Mouse (Mus musculus): Measurements from ENCODE around the gene Tmem262. TPM values are rescaled to one million over a fixed set of nuclear protein-coding genes. Genes with fewer than 3 reads are reported as not detected.

Tmem262 gene
- polyA plus RNA-seq, 1 experiment from 2014 or later: not detected

GRCm38 (mm10) chr19:6085417-6085879, 5.6 kb downstream of the Tmem262 start:
- ATAC-seq (peak; percentile 60), DNase-seq (ENCODE audit: low spot score) (peak; percentile 84)
- H3K27ac ChIP-seq (ENCODE audit: low read length): no peak overlapping the region
- H3K27me3 ChIP-seq (replicated peaks; ENCODE audit: insufficient read depth, low read length): no peaks in the 10 kb centered on the region
- 0 out of 2 replicates have a peak, but pooled peaks cover 6% of the 10 kb centered on the region for H3K4me1 ChIP-seq (ENCODE audit: insufficient read depth, low read depth, low read length)
- H3K4me3 ChIP-seq (ENCODE audit: low read depth, low read length): peak overlapping the region; percentile 62
- 1% methylated on average over 17 of the region's 17 CpGs for WGBS
- peaks cover 15% of the 10 kb centered on the region; the same call in 1 of the 2 replicates for H3K36me3 ChIP-seq (ENCODE audit: insufficient read depth, low read length)
- peak overlapping the region; percentile 94 for H3K4me2 ChIP-seq (replicated peaks; ENCODE audit: low read depth, low read length)
- no peak for TF ChIP-seq EP300 (IDR thresholded peaks at IDR 0.05)
- no peak for TF ChIP-seq CTCF (IDR thresholded peaks at IDR 0.05)
- H3K9ac ChIP-seq (replicated peaks; ENCODE audit: low read depth): peak overlapping the region; percentile 34; the same call in 1 of the 2 replicates
- no peaks in the 10 kb centered on the region for H3K9me3 ChIP-seq (ENCODE audit: low read length)

GRCm38 (mm10) chr19:6088841-6089240, 9.0 kb downstream of the Tmem262 start:
- 0 out of 2 replicates have a peak, but pooled peaks cover 5% of the 10 kb centered on the region for H3K4me1 ChIP-seq (ENCODE audit: insufficient read depth, low read depth, low read length)
- H3K27me3 ChIP-seq (replicated peaks; ENCODE audit: insufficient read depth, low read length): no peaks in the 10 kb centered on the region
- no peak overlapping the region for H3K4me2 ChIP-seq (replicated peaks; ENCODE audit: low read depth, low read length)
- H3K9ac ChIP-seq (replicated peaks; ENCODE audit: low read depth): no peak overlapping the region
- no peak for ATAC-seq
- 0 out of 2 replicates have a peak, but pooled peaks cover 3% of the 10 kb centered on the region for H3K36me3 ChIP-seq (ENCODE audit: insufficient read depth, low read length)
- TF ChIP-seq CTCF (IDR thresholded peaks at IDR 0.05) (no peak), EP300 (IDR thresholded peaks at IDR 0.05) (no peak)
- H3K4me3 ChIP-seq (ENCODE audit: low read depth, low read length): no peak overlapping the region
- no peaks in the 10 kb centered on the region for H3K9me3 ChIP-seq (ENCODE audit: low read length)
- 91% methylated on average over 13 of the region's 13 CpGs for WGBS
- DNase-seq (ENCODE audit: low spot score): no peak
- H3K27ac ChIP-seq (ENCODE audit: low read length): no peak overlapping the region

GRCm38 (mm10) chr19:6094119-6094518, 14.3 kb downstream of the Tmem262 start, which contains the start of gene AC131692.1:
TSS of gene AC131692.1 (plus strand) at chr19:6094419.
- Histone ChIP-seq H3K4me2 (replicated peaks; ENCODE audit: low read depth, low read length) (no peak within 1 kb of the TSS), H3K9me3 (ENCODE audit: low read length) (no peaks in the 10 kb centered on the region), H3K36me3 (ENCODE audit: insufficient read depth, low read length) (0 out of 2 replicates have a peak, but pooled peaks cover 3% of the 10 kb centered on the region), H3K9ac (replicated peaks; ENCODE audit: low read depth) (no peak within 1 kb of the TSS), H3K4me3 (ENCODE audit: low read depth, low read length) (no peak within 1 kb of the TSS), H3K27ac (ENCODE audit: low read length) (no peak within 1 kb of the TSS), H3K27me3 (replicated peaks; ENCODE audit: insufficient read depth, low read length) (no peaks in the 10 kb centered on the region), H3K4me1 (ENCODE audit: insufficient read depth, low read depth, low read length) (no peaks in the 10 kb centered on the region)
- WGBS: 82% methylated on average over 7 of the region's 7 CpGs
- DNase-seq (ENCODE audit: low spot score): no peak
- ATAC-seq: no peak
- TF ChIP-seq EP300 (IDR thresholded peaks at IDR 0.05) (no peak), CTCF (IDR thresholded peaks at IDR 0.05) (no peak)

GRCm38 (mm10) chr19:6097847-6098246, 18.0 kb downstream of the Tmem262 start:
- TF ChIP-seq CTCF (IDR thresholded peaks at IDR 0.05) (no peak), EP300 (IDR thresholded peaks at IDR 0.05) (no peak)
- Histone ChIP-seq H3K4me2 (replicated peaks; ENCODE audit: low read depth, low read length) (no peak overlapping the region), H3K4me1 (ENCODE audit: insufficient read depth, low read depth, low read length) (no peaks in the 10 kb centered on the region), H3K9me3 (ENCODE audit: low read length) (no peaks in the 10 kb centered on the region), H3K27ac (ENCODE audit: low read length) (no peak overlapping the region), H3K27me3 (replicated peaks; ENCODE audit: insufficient read depth, low read length) (no peaks in the 10 kb centered on the region), H3K36me3 (ENCODE audit: insufficient read depth, low read length) (no peaks in the 10 kb centered on the region), H3K4me3 (ENCODE audit: low read depth, low read length) (no peak overlapping the region), H3K9ac (replicated peaks; ENCODE audit: low read depth) (no peak overlapping the region)
- 88% methylated on average over 3 of the region's 3 CpGs for WGBS
- ATAC-seq (no peak), DNase-seq (ENCODE audit: low spot score) (no peak)

- H3K4me2 ChIP-seq (replicated peaks; ENCODE audit: low read depth, low read length): no peak overlapping the region
- H3K9ac ChIP-seq (replicated peaks; ENCODE audit: low read depth): no peak overlapping the region
- no peaks in the 10 kb centered on the region for H3K4me1 ChIP-seq (ENCODE audit: insufficient read depth, low read depth, low read length)
- no peaks in the 10 kb centered on the region for H3K9me3 ChIP-seq (ENCODE audit: low read length)
- ATAC-seq: no peak
- WGBS: 56% methylated on average over 6 of the region's 6 CpGs
- no peak overlapping the region for H3K4me3 ChIP-seq (ENCODE audit: low read depth, low read length)
- H3K27ac ChIP-seq (ENCODE audit: low read length): no peak overlapping the region
- TF ChIP-seq CTCF (IDR thresholded peaks at IDR 0.05) (no peak), EP300 (IDR thresholded peaks at IDR 0.05) (no peak)
- DNase-seq (ENCODE audit: low spot score): peak; percentile 14
- H3K36me3 ChIP-seq (ENCODE audit: insufficient read depth, low read length): no peaks in the 10 kb centered on the region
- no peaks in the 10 kb centered on the region for H3K27me3 ChIP-seq (replicated peaks; ENCODE audit: insufficient read depth, low read length)
Measured at GRCm38 (mm10) chr19:6101186-6101585, 21.4 kb downstream of the Tmem262 start.

- WGBS: 78% methylated on average over 6 of the region's 6 CpGs
- no peak for DNase-seq (ENCODE audit: low spot score)
Measured at GRCm38 (mm10) chr19:6102169-6102853, 22.5 kb downstream of the Tmem262 start.

More at GRCm38 (mm10) chr19:6102169-6102853, 22.5 kb downstream of the Tmem262 start:
- H3K27ac ChIP-seq (ENCODE audit: low read length): no peak overlapping the region
- no peak for ATAC-seq
- no peak overlapping the region for H3K4me2 ChIP-seq (replicated peaks; ENCODE audit: low read depth, low read length)
- no peaks in the 10 kb centered on the region for H3K4me1 ChIP-seq (ENCODE audit: insufficient read depth, low read depth, low read length)
- H3K4me3 ChIP-seq (ENCODE audit: low read depth, low read length): no peak overlapping the region
- H3K9ac ChIP-seq (replicated peaks; ENCODE audit: low read depth): no peak overlapping the region
- no peaks in the 10 kb centered on the region for H3K9me3 ChIP-seq (ENCODE audit: low read length)
- TF ChIP-seq CTCF (IDR thresholded peaks at IDR 0.05): no peak
- TF ChIP-seq EP300 (IDR thresholded peaks at IDR 0.05): no peak
- H3K36me3 ChIP-seq (ENCODE audit: insufficient read depth, low read length): no peaks in the 10 kb centered on the region
- no peaks in the 10 kb centered on the region for H3K27me3 ChIP-seq (replicated peaks; ENCODE audit: insufficient read depth, low read length)
